Mouse (Mus musculus): Measurements from ENCODE around the gene D730048I06Rik.
"Not testable (repeated sequence)": the region's sequence is repeated elsewhere in the genome, so short reads cannot be mapped to it uniquely, and the experiment has no call there.

Gene D730048I06Rik

DNA sequence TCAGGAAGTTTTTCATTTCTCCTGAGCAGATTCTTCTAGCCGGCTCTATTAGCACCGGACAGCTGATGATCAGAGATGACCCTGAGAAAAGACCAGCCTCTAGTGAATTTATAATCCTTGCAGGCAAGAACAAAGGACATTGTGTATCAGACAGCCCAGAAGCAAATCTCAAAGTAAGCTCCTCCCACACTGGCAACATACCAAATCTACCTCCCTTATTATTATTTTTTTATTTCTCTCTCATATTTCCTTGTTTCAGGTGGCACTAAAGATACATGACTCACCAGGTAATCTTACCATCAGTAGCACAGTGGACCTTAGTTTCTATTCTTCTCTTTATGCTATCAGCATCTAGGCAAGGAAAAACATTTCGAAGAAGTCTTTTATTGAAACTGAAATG, at the start of gene D730048I06Rik, which contains the start of gene Gm27235:
D730048I06Rik (minus strand) TSS at position 112 of the 400 bp plus-strand sequence.
Gm27235 (minus strand) TSS at position 101 of the 400 bp plus-strand sequence.
- DNase-seq: no peak

DNA sequence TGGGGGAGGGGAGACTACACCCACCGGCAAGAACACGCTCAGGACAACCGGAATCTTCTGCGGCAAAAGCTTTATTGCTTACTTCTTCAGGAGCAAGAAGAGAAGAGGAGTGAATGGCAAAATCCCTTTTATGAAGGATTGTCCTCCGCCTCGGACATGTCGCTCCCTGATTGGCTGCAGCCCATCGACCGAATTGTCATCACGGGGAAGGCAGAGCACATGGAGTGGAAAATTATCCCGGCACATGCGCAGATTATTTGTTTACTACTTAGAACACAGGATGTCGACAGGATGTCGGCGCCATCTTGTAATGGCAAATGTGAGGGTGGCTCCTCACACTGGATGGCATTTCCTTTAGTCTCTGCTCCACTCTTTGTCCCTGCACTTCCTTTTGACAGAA, 28.0 kb upstream of the D730048I06Rik start:
- DNase-seq: not testable (repeated sequence)

DNA sequence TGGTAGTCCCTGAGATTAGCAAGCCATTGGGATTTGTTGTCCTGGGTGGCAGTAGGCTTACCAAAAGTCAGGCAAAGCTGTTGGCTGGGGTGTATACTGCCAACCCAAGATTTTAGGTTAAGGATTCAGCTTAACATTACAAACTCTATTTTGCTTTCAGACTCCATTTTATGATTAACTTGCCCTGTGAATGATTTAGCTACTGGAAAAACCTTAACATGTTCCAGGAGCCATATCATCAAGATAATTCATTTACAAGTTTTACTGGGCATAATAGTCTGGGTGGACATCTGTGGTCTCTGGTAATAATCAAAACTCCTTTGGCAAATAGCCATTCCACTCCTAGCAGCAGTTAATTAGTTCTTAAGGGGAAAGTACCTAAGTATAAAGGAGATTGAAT, 8.2 kb upstream of the D730048I06Rik start:
- DNase-seq: no peak

DNA sequence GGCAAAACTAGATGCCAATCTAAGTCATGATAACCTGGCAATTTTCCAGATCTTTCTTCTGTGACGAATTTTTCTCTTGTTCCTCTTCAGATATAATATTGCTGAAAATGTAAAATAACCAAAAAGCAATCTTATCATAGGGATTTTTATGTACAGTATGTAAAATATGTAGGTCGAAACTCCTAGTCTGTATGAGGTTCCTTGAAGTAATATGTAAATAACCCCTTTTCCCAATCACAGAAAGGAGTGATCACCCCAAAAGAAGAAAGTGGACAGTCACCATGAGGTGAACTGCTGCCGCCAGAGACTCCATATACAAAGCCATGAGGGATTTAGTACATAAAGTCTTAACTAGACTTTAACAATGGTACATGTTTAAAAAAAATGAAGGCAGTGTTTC, 11.9 kb downstream of the D730048I06Rik start, which contains the start of gene Gm17727:
Gm17727 (minus strand) TSS at position 101 of the 400 bp plus-strand sequence.
- DNase-seq: no peak

DNA sequence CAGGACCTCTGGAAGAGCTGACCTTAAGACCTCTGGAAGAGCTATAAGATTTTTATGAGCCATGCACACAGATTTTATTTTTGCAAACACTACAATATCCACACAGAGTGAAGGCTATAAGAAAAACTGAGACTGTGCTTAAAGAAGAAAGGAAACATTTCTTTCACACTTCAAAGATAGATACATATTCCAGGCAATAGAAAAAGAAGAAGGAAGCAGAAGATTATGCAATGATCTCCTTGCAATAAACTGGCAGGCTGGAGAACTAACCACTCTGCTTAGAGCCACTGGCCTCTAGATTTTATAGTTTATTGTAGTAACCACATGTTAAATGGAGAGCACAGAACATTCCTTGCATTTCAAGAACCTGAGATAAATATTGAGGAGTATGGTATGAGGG, 33.1 kb downstream of the D730048I06Rik start:
- no peak for DNase-seq

DNA sequence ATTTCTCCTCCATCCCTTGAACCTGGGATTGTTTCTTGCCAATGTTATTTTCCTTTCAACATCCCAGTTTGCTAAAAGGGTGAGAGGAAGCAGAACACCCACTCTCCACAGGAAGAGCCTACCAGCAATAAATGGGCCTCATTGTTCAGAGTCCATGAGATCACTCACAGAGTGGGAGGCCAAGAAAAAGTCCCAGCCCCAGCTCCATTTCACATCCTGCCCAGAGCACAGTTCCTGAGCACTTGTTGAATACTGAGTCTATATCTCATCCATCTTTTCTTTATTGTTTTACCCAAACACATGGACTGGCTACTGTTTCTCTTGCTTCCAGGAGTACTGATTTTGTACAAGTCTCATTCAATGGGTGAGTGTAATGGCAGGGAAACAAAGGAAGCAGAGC, 49.2 kb downstream of the D730048I06Rik start, which contains the start of gene Gm17677:
Gm17677 (plus strand) TSS at position 301 of the 400 bp plus-strand sequence.
- no peak for DNase-seq
